Mouse (Mus musculus): ENCODE results near the gene Lrrc4c. TPM values are rescaled to one million over a fixed set of nuclear protein-coding genes. Genes with fewer than 3 reads are reported as not detected.

Lrrc4c gene
- total and polyA plus RNA-seq, 3 experiments, result not detected

GRCm38 (mm10) chr2:97339627-97340026 is 1021.7 kb downstream of the Lrrc4c start:
- Histone ChIP-seq H3K9ac (ENCODE audit: insufficient read depth, low read depth) (no peak overlapping the region), H3K9me3 (replicated peaks; ENCODE audit: low read length) (peaks cover 27% of the 10 kb centered on the region), H3K4me1 (ENCODE audit: control insufficient read depth in 1 of 2, insufficient read depth in 2 of 2) (no peaks in the 10 kb centered on the region), H3K27me3 (replicated peaks) (no peaks in the 10 kb centered on the region), H3K4me2 (ENCODE audit: insufficient read depth, low read depth, poor library complexity, severe bottlenecking) (no peak overlapping the region), H3K4me3 (replicated peaks in 1 of 3; ENCODE audit: low read depth in 2 of 3, low read length in 2 of 3, poor library complexity in 1 of 3) (no peak overlapping the region), H3K79me2 (replicated peaks; ENCODE audit: control insufficient read depth, extremely low read depth, insufficient read depth, poor library complexity, severe bottlenecking) (no peaks in the 10 kb centered on the region), H3K27ac (ENCODE audit: insufficient read depth, low read depth) (no peak overlapping the region), H3K36me3 (replicated peaks in 1 of 2; ENCODE audit: control insufficient read depth in 1 of 2, insufficient read depth in 1 of 2, low read length in 1 of 2) (no peaks in the 10 kb centered on the region)
- in situ Hi-C loops (cut with MboI; ENCODE audit: low pct_ligation_motif_present, low pct_unique_long_range_greater_than_20kb, low sequenced_read_pairs) (no loop called here), dilution Hi-C loops (cut with MboI; ENCODE audit: extremely low pct_ligation_motif_present, extremely low pct_unique_long_range_greater_than_20kb, low sequenced_read_pairs) (no loop called here)
- DNase-seq (ENCODE audit: extremely low read depth), result no peak
- TF ChIP-seq TBP (conservative IDR thresholded peaks at IDR 0.05; ENCODE audit: low read depth, low read length), result no peak
- TF ChIP-seq ZKSCAN1 (IDR thresholded peaks at IDR 0.05; ENCODE audit: borderline replicate concordance, low read depth, low read length), result no peak

GRCm38 (mm10) chr2:97361235-97361634 is 1043.3 kb downstream of the Lrrc4c start:
- in situ Hi-C loops (cut with MboI; ENCODE audit: low pct_ligation_motif_present, low pct_unique_long_range_greater_than_20kb, low sequenced_read_pairs) (no loop called here), dilution Hi-C loops (cut with MboI; ENCODE audit: extremely low pct_ligation_motif_present, extremely low pct_unique_long_range_greater_than_20kb, low sequenced_read_pairs) (no loop called here)
- Histone ChIP-seq H3K4me3 (replicated peaks in 1 of 3; ENCODE audit: low read depth in 2 of 3, low read length in 2 of 3, poor library complexity in 1 of 3) (no peak overlapping the region), H3K79me2 (replicated peaks; ENCODE audit: control insufficient read depth, extremely low read depth, insufficient read depth, poor library complexity, severe bottlenecking) (no peaks in the 10 kb centered on the region), H3K36me3 (replicated peaks in 1 of 2; ENCODE audit: control insufficient read depth in 1 of 2, insufficient read depth in 1 of 2, low read length in 1 of 2) (no peaks in the 10 kb centered on the region), H3K9me3 (replicated peaks; ENCODE audit: low read length) (peaks cover 23% of the 10 kb centered on the region), H3K4me2 (ENCODE audit: insufficient read depth, low read depth, poor library complexity, severe bottlenecking) (no peak overlapping the region), H3K4me1 (ENCODE audit: control insufficient read depth in 1 of 2, insufficient read depth in 2 of 2) (no peaks in the 10 kb centered on the region), H3K27me3 (replicated peaks) (no peaks in the 10 kb centered on the region), H3K9ac (ENCODE audit: insufficient read depth, low read depth) (no peak overlapping the region), H3K27ac (ENCODE audit: insufficient read depth, low read depth) (no peak overlapping the region)
- TF ChIP-seq POLR2AphosphoS2 (IDR thresholded peaks at IDR 0.05; ENCODE audit: low read depth, low read length), result no peak
- no peak for TF ChIP-seq ZMIZ1 (IDR thresholded peaks at IDR 0.05; ENCODE audit: low read depth, low read length)
- no peak for TF ChIP-seq E2F4 (IDR thresholded peaks at IDR 0.05; ENCODE audit: insufficient replicate concordance, low read depth, low read length)
- no peak for TF ChIP-seq CTCF (conservative IDR thresholded peaks at IDR 0.05 in 1 of 2, IDR thresholded peaks at IDR 0.05 in 1 of 2; ENCODE audit: low read depth in 2 of 2, low read length in 2 of 2)
- TF ChIP-seq KAT2A (IDR thresholded peaks at IDR 0.05; ENCODE audit: insufficient replicate concordance, low read length), result no peak
- TF ChIP-seq UBTF (IDR thresholded peaks at IDR 0.05; ENCODE audit: low read depth, low read length), result no peak
- no peak for TF ChIP-seq NELFE (IDR thresholded peaks at IDR 0.05; ENCODE audit: low read depth, low read length)
- no peak for TF ChIP-seq HCFC1 (IDR thresholded peaks at IDR 0.05; ENCODE audit: low read depth, low read length)
- no peak for TF ChIP-seq TCF12 (IDR thresholded peaks at IDR 0.05; ENCODE audit: low read depth, low read length)
- no peak for TF ChIP-seq TBP (conservative IDR thresholded peaks at IDR 0.05; ENCODE audit: low read depth, low read length)
- no peak for TF ChIP-seq PAX5 (IDR thresholded peaks at IDR 0.05; ENCODE audit: low read length)
- no peak for TF ChIP-seq MYC (IDR thresholded peaks at IDR 0.05; ENCODE audit: low read depth, low read length)
- no peak for TF ChIP-seq ZC3H11A (IDR thresholded peaks at IDR 0.05; ENCODE audit: low read depth, low read length)
- TF ChIP-seq RAD21 (IDR thresholded peaks at IDR 0.05; ENCODE audit: low read depth, low read length), result no peak
- TF ChIP-seq CHD2 (IDR thresholded peaks at IDR 0.05; ENCODE audit: low read length), result no peak
- no peak for TF ChIP-seq SIN3A (IDR thresholded peaks at IDR 0.05; ENCODE audit: low read length)
- DNase-seq (ENCODE audit: extremely low read depth), result no peak

Measured in CH12.LX (cell line).